Mouse (Mus musculus) cerebellum, adult 9-11 months (tissue): ENCODE results near the gene Ubap1l.

Experiments
- DNase-seq: peaks from one replicate; pipeline ENCODE4 v3.0.0; 2022

The Ubap1l gene

DNA sequence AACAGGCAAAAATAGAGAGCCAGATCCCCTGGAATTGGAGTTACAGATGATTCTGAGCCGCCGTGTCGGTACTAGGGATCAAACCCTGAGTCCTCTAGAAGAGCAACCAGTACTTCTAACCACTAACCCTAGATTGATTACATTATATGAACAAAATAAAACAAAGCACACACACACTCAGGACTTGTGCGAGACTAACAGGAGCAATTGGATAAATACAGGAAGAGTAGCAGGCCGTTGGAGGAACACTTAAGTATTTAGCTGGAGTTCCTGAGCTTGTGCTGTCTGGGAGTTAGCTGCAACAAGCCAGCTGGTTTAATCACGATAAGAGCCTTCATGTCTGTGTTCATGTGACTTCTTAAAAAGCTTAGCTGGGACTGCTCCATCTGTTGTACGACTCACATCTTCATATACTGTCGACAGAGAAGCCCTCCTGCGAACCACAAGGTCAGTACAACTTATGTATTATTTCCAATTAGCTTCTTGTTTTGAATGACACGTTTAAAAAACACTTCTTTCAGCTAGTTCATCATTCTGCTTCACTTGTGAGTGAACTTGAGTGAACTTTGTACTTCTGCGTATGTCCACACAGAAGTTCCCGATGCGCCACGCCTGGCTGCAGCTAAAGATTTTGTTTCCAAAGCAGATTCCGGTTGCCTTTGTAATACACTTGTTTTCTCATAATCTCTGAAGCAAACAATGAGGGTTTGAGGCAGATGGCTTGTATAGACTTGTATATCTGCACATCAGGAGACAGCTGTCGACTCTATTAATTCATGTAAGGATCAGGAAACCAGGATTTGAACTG lies at the start of gene Ubap1l:
Gene Ubap1l, plus strand, starts transcription at position 401 of the 808 bp plus-strand sequence.
- no peak for DNase-seq

DNA sequence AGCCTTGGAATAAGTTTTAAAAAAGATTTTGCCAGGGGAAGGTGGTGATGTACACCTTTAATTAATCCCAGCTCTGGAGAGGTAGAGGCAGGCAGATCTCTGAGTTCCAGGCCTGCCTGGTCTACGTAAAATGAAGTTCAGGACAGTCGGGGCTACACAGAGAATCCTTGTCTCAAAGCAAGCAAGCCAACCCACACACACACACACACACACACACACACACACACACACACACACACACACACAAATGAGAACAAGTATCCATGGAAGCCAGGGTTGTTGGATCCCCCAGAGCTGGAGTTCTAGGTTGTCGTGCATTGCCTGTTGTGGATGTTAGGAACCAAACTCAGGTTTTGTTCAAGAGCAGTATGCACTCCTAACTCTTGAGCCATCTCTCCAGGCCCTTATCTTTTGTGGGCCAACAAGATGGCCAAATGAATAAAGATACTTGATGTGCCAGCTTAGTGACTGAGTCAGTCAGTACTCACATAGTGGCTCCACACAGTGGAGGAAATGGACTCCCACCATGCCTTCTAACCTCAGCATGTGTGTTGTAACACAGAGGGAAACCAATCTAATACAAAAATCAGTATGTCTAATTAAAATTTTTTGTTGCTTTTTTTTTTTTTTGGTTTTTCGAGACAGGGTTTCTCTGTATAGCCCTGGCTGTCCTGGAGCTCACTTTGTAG lies 48.0 kb upstream of the Ubap1l start:
- no peak for DNase-seq

DNA sequence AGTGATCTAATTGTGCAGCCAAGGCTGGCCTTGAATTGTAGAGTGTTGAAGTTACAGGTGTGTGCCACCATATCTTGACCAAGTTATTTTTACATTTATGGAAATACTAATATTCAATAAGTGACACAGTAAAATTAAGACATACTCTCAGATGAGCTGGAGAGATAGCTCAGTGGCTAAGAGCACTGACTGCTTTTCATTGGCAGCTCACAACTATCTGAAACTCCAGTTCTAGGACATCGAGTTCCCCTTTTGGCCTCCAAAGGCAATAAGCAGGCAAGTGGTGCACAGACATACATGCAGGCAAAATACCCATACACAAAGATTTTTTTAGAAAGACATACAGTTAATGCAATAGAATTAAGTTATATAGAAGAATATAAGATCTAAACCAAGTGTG lies 47.0 kb upstream of the Ubap1l start:
- no peak for DNase-seq

DNA sequence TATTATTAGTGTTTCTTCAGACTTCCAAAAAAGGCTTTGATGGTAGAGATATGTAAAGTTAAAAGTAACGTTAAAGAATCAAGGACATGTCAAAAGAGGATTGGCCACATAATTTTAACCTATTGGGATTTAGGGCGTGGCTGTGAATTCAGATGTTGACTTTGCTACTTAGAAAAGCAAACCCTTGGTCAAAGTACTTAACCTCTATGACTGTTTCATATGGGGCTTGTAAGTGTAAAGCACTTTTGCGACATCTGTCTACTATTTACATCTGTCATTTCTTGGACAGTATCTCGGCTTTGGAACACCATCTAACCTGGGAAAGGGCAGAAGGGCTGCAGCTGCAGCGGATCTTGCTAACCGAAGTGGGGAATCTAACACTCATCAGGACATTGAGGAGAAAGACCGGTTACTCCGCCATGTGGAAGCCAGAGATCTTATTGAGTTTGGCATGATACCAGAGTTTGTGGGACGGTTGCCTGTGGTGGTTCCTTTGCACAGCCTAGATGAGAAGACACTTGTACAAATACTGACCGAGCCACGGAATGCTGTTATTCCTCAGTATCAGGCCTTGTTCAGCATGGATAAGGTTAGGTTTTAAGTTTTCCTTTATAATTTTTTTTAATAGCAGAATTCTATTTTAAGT lies 38.5 kb upstream of the Ubap1l start:
- DNase-seq, result no peak

DNA sequence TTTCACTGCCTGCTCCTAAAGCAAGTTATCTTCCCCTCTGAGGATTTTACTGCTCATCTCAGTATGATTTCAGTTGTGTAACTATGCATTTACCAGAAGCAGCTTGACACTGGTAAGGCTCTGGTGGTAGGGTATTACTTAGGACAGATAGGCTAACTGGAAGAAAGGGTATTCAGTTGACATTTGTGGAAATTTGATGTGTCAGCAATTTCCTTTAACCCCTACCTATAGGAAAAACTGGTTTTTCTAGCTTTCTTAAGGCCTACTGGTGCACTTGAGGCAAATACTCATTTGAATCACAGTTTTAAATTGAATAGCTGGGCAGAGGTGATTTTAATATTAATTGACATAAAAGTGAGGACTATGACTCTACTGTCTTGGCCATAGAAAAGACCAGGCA lies 34.9 kb upstream of the Ubap1l start:
- no peak for DNase-seq

DNA sequence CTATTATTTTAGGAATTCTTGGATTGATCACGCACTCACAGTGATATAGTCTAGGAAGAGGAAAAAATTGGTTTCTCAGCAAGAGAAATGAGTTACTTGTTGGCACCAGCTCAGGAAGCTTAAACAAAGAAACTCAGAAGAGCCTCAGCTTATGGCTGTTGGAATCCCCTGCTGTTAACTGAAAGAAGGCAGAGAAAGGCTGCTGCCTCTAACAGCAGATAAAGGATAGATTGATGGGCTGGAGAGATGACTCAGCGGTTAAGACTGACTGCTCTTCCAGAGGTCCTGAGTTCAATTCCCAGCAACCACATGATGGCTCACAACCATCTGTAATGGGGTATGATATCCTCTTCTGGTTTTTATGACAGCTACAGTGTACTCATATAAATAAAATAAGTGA lies 33.5 kb upstream of the Ubap1l start:
- no peak for DNase-seq

DNA sequence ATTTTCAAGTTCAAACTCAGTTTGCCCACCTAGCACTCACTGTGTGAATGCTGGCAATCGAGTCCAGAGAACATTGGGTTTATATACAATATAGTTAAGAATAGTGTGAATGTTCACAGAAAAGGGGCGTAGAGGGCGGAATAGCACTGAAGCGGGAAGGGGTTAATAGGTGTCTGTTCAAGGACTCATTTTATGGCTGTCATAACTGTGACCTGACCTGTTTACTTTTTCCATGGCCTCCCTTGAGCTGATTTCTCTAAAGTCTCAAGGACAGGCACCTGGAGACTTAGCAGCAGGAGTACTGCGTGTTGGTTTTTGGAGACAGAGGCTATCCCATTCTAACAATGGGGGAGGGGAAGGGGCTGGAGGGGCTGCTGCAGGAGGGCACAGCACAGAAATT lies 26.9 kb upstream of the Ubap1l start:
- no peak for DNase-seq

DNA sequence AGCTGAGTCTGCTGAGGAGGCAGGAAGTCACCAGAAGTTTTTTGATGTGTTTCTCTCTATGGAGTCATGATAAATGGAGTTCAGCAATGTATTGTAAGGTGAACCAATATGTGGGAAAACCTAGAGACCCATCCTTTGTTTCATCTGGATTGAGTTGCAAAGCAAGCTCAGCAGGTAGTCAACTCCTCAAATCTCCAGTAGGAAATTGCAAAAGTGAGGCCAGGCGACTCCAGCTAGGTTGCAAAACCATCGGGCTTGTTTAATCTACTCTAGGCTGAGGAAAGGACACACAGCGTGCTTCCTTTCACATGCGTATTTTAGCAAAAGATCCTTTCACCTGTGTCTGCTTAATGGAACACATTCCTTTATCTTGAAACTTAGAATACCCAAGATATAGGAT lies 21.7 kb upstream of the Ubap1l start:
- DNase-seq, result no peak

DNA sequence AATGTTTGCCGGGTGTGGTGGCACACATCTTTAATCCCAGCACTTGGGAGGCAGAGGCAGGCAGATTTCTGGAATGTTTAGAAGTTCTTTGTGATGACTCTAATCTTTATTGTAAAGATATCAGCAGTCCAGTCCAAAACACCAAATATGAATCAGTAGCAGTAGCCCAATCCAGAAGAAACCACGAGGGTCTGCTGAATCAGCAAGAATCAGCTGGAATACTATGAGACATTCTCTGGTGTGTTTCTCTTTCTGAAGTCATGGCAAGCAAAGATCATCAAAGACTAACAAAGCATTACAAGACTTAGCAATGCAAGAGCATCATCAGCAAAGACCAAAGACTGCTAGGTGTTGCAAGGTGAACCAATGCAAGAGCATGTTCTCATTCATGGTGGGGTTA lies 20.4 kb upstream of the Ubap1l start:
- DNase-seq, result no peak

DNA sequence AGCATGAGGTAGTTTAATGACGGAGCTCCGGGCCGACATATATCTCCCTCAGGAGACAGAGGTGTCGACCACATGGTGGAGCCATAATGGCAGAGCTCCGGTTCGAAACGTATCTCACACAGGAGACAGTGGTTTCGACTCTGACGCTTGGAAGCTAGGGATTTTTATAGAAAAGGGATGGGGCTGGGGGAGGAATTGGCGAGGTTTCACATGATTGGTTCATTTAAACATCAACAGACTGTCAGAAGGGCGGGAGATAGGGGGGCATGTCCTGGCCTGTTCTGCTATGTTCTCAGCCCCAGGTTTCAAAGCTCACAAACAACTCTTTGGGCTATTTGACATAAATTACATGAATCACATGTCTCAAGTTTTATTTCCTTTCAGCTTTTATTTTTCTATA lies 15.4 kb upstream of the Ubap1l start:
- DNase-seq, result peak; percentile 32

DNA sequence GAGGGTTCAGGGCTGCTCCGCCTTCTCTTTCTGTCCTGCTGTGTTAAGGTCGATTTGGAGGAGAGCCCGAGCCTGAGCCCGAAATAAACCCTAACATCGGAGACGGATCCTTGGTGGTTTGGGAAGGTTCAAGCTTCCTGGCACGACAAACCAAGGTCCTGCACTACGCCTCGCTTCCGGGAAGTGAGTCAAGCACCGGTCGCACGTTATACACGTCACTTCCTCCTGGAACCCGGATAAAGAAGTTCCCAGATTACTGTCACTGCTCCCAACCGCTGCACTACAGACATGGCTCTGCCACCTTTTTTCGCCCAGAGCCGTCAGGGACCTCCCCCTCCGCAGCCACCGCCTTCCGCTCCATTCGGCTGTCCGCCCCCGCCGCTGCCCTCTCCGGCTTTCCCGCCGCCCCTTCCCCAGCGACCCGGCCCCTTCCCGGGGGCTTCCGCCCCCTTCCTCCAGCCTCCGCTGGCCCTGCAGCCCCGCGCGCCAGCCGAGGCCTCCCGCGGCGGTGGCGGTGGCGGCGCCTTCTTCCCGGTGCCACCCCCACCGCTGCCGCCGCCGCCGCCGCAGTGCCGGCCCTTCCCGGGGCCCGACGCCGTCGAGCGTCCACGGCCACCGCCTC lies 14.9 kb upstream of the Ubap1l start, which contains the start of gene Pdcd7:
Gene Pdcd7, plus strand, starts transcription at position 251 of the 622 bp plus-strand sequence.
- peak; percentile 96 for DNase-seq

DNA sequence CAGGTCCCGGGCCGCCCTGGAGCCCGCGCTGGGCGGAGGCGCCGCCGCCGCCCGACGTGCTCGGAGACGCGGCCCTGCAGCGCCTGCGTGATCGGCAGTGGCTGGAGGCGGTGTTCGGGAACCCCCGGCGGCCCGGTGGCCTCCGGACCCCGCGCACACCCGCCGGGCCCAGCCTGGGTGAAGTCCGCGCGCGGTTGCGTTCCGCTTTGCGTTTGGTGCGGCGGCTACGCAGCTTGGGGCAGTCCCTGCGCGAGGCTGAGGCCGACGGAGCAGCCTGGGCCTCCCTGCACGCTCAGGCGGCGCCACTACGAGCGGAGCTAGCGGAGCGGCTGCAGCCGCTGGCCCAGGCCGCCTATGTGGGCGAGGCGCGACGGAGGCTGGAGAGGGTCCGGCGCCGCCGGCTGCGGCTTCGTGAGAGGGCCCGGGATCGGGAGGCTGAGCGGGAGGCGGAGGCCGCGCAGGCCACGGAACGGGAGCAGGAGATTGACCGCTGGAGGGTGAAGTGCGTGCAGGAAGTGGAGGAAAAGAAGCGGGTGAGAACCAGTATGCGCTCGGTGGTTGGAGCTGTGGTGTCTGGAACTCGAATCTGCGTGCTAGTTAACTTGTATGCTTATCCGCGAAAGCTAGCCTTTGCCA lies 14.2 kb upstream of the Ubap1l start:
- DNase-seq, result peak; percentile 47

DNA sequence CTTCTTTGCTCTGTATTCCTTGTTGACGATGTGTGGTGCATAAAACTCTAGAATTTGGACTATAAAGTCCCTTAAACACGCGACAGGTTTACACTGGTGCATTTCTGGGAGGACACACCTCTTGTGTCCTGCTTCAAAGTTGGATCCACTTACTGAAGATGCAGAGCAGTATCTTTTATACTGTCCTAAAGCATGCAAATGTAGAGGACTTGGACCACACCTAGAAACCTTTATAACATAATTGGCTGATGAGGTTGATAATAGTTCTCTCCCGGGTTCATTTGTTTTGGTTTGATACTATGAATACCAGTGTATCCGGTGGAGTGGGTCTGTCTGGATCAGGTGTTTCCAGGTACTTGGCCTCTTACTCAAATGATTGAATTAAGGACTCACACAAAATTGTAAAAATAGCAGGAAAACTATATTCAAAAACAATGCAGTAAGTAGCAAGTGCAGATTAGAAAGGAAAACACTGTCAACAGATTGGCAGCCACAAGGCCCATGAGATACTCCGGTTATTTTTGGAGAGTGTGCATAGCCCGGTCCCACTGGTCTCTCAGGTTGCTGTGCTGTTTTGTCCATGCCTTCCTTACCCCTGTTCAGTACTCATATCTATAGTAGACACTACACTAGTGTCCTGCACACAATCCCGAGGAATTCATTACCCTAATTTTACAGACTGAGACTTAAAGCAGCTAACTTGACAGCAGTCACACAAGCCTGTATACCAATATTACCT lies 13.6 kb upstream of the Ubap1l start:
- DNase-seq, result no peak

DNA sequence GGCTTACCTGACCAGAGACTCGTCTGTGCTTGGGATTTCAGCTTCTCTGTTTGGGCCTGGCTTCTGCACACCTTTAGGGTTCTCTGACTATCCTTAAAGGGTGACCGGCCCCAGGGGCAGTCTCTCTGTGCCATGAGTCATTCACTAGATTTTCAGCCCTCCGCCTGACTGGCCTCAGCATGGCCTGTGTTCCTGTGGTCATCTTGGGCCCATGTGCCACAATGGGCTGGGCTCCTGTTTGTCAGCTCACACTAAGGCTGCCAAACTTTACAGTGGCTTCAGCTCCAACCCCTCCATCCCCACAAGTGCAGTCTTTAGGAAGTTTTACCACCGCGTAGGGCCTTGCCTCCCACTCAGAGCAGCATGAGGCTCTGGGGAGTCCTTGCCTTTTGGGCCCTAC lies 7.6 kb upstream of the Ubap1l start:
- no peak for DNase-seq

DNA sequence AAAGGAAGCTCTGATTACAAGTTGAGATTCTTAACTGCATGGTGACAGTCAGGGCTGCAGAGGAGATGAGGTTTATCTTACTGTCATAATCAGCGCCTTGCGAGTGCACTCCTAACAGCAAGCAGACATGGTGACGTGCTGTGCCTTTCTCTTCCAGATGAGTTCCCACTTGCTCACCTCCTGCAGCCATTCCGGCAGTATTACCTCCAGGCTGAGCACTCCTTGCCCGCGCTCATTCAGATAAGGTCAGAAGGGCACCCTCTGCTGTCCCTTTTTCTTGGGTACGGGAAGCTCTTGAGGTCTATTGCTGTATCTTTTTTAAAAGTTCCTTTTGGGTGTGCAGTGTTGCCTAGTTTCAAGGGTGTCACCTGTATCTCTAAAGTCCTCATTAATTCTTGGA lies 4.3 kb upstream of the Ubap1l start:
- no peak for DNase-seq

DNA sequence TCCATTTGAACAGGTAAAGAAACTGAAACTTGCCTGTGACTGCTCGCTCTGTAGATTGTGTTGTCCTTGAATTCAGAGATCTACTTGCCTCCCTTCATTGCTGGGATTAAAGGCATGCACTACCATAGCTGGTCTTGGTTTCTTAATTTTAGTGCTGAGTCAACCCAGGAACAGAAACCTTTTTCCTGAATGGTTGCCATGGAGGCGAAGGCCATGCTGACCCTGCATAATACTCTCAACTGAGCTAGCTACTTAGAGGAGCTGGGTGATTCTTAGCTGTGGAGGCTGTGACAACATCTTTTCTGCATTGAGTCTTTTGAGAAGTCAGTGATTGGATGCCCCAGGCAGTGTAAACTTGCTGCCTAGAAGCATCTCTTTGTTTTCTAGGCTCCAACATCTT lies 3.9 kb upstream of the Ubap1l start:
- no peak for DNase-seq

DNA sequence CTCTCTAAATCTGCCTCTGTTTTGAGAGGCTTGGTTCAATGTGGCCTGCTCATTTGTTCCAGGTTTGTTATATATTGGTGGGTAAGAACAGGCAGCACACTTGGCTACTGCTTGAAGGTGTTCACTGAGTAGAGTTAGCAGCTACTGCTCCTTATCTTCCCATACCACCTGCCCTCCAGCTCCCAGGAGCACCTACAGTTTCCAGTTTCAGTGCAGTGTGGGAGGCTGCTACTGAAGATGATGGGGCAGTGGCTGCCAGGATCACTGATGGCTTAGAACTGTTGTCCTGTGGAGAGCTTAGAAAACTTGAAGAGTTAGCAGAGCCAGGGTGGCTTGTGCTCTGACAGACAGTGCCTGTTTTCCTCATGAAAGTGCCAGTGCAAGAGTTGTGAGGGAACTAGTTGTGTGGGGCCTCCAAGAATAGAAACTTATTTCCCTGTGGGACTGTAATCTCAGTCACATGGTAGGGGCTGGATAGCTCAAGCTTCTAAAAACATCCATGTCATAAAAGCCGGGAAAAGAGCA lies 1.8 kb upstream of the Ubap1l start:
- no peak for DNase-seq

DNA sequence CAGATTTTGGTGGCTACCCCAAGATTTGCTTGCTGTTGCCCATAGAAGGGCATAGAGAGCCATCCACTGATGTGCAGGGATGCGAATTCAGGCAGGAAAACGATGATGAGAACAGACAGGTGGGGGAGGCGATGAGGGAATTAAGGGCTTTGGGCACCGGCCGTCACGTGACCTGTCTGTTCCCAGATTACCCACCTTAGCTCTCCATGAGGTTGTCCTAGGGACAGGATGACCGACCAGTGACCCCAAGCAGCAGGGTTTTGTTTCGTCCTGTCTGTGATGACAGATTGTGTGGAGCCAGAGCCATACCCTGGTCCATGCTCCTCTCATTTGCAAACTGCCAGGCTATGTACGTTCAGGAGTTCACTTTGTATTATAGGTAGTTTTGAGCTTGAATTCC lies 2.8 kb downstream of the Ubap1l start:
- no peak for DNase-seq

DNA sequence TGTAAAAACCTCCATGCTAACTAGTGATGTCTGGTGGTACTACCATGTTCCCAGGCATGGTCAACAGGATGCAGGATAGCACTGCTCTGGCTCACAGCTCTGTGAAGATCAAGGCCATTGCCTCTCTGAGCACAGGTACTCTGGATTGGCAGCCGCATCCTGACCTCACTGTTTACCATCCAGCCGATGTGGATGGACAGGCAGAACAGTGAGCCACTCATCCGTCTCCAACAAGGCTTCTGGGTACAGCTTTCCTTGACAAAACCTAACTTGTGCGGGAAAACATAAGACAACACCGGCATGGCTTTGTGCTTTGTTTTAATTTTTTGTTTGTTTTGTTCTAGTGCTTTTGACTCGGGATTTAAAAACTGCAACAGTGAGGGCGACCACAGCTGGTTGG lies 4.9 kb downstream of the Ubap1l start:
- DNase-seq, result no peak

DNA sequence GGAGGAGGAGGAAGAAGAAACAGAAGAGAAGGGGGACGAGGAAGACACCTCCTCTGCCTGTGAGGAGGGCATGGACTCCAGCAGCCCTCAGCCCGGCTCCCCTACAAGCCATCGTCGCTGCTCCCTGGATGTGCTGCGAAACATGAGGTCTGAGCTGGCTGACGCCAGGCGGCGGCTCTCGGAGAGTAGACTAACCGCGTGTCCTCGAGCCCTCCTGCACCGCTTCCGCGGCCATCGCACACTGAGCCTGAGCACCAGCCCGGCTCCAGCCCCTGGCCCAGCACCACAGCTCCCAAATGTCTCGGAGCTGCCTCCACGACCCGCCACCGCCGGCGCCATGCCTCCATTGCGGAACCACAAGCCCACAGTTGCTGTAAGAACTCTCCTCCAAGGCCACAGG lies 10.9 kb downstream of the Ubap1l start:
- DNase-seq, result no peak

DNA sequence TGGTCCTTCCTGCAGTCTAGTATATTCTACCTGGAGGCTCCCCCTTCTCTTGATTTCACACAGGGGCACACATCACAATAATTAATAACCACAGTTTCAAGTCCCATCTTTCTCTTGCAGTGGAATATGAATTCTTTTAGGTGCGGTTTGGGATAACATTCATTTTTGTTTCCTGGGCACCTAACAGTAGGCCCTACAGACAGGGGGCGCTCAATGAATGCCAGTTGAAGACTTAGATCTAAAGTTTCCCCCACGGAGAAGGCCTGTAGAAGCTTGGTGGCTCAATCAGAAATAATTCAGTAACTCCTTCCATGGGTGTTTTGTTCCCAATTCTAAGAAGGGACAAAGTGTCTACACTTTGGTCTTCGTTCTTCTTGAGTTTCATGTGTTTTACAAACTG lies 11.6 kb downstream of the Ubap1l start:
- DNase-seq, result no peak
